Mouse (Mus musculus): Measurements from ENCODE around the gene Fblim1. TPM values are rescaled to one million over a fixed set of nuclear protein-coding genes. Genes with fewer than 3 reads are reported as not detected.

Fblim1 gene
- polyA plus RNA-seq, 1 experiment from 2014 or later, result 1.7 TPM

- Histone ChIP-seq H3K27ac (replicated peaks) (no peak overlapping the region), H3K4me1 (replicated peaks) (peaks cover 16% of the 10 kb centered on the region), H3K9ac (no peak overlapping the region), H3K9me3 (replicated peaks) (no peaks in the 10 kb centered on the region), H3K27me3 (peaks cover 62% of the 10 kb centered on the region), H3K4me3 (replicated peaks) (peak overlapping the region; percentile 41), H3K36me3 (replicated peaks) (no peaks in the 10 kb centered on the region), H3K4me2 (peak overlapping the region; percentile 64)
- no peak for ATAC-seq (ENCODE audit: insufficient read depth)
- WGBS (ENCODE audit: insufficient replicate concordance), result 3% methylated on average over 52 of the region's 57 CpGs
Measured at GRCm38 (mm10) chr4:141599251-141600141, 6.4 kb downstream of the Fblim1 start.

DNA sequence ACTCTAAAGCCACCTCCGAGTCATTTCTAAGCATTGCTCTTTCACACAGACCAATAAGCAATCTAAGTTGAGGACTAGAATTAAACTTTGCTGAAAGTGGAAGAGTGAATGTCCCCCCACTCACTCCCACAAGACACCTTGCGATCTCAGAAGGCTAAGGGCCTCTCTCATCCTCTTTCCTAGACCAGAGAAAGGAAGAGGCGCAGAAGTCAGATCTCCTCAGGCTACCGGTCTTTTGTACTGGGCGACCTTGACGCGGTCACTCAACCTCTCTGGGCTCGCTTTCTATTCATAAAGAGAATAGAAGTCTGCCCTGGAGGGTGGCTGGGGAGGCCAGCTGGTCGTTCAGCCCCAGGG lies 7.0 kb downstream of the Fblim1 start:
- H3K4me3 ChIP-seq (replicated peaks), result peak overlapping the region; percentile 41
- H3K27me3 ChIP-seq, result peaks cover 62% of the 10 kb centered on the region
- no peak for ATAC-seq (ENCODE audit: insufficient read depth)

DNA sequence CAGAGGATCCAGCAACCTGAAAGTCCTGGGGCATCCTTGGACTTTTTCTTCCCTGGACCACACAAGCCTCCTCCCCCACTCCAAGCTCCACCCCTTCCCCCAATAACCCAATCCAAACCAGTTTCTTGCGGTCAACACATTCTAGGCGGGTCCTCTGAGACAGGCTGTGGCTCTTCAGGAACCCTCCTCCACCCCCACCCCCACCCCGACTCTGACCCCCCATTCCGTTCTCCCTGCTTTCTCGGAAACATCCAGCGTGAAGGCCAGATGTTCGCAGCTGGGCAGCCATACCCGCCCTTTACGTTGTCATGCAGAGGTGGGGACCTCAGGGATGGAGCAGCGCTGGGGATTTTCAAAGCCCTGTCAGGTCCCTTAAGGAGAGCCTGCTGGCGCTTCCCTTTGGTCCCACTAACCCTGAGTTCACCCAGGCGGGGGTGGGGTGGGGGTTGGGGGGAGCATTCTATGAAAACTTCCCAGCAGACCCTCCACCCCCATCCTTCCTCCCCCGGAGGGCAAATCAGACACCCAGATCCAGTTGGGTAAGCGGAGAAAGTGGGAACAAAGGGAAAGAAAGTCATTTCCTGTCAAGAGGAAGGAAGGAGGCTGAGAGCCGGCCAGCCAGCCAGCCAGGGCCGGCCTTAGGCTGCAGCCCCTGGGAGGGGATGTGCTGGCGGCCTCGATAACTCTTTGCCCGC lies 7.5 kb downstream of the Fblim1 start:
- peak overlapping the region; percentile 41 for H3K4me3 ChIP-seq (replicated peaks)
- H3K27me3 ChIP-seq, result peaks cover 62% of the 10 kb centered on the region
- H3K27ac ChIP-seq (replicated peaks), result no peak overlapping the region
- H3K4me2 ChIP-seq, result peak overlapping the region; percentile 64
- 5% methylated on average over 19 of the region's 19 CpGs for WGBS (ENCODE audit: insufficient replicate concordance)
- no peaks in the 10 kb centered on the region for H3K9me3 ChIP-seq (replicated peaks)
- H3K9ac ChIP-seq, result no peak overlapping the region
- peaks cover 16% of the 10 kb centered on the region for H3K4me1 ChIP-seq (replicated peaks)
- ATAC-seq (ENCODE audit: insufficient read depth), result no peak
- H3K36me3 ChIP-seq (replicated peaks), result no peaks in the 10 kb centered on the region

More for the DNA sequence above, 7.0 kb downstream of the Fblim1 start:
- peaks cover 16% of the 10 kb centered on the region for H3K4me1 ChIP-seq (replicated peaks)
- no peaks in the 10 kb centered on the region for H3K9me3 ChIP-seq (replicated peaks)
- no peak overlapping the region for H3K9ac ChIP-seq
- no peak overlapping the region for H3K27ac ChIP-seq (replicated peaks)
- H3K4me2 ChIP-seq, result peak overlapping the region; percentile 64
- 2% methylated on average over 9 of the region's 9 CpGs for WGBS (ENCODE audit: insufficient replicate concordance)
- H3K36me3 ChIP-seq (replicated peaks), result no peaks in the 10 kb centered on the region

- Histone ChIP-seq H3K9ac (no peak overlapping the region), H3K36me3 (replicated peaks) (no peaks in the 10 kb centered on the region), H3K27ac (replicated peaks) (no peak overlapping the region), H3K9me3 (replicated peaks) (no peaks in the 10 kb centered on the region), H3K4me1 (replicated peaks) (peaks cover 16% of the 10 kb centered on the region), H3K27me3 (peaks cover 53% of the 10 kb centered on the region), H3K4me3 (replicated peaks) (no peak overlapping the region), H3K4me2 (no peak overlapping the region)
- ATAC-seq (ENCODE audit: insufficient read depth), result no peak
- WGBS (ENCODE audit: insufficient replicate concordance), result 60% methylated on average over 8 of the region's 8 CpGs
Measured at GRCm38 (mm10) chr4:141596700-141597328, 9.1 kb downstream of the Fblim1 start.

DNA sequence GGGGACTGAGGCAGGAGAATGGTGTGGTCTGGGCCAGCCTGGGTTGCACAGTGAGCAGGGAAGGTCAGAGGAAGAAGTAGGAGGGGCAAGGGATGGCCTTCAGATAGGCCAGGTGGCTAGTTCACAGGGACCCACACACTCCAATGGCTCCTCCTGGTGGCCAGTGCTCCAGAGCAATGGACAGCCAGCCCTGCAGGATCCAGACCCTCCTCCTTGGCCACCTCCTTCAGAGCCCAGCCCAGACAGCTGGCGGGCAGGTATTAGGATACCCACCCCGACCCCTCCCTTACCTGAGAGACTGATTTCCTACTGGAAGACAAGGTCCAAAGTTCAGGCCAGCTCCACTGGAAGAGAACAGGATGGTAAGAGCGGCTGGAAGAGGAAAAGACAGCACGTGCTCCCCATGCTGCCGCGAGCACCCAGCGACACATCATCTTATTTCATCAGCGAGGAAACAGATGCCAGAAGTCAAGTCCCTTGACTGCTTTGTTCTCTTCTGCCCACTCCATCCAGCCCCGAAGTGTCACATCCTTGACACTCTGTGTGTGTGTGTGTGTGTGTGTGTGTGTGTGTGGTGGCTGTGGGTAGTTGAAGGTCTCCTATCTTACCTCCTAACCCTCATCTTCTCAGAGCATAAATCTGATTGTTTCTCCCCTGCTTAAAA lies 10.2 kb downstream of the Fblim1 start:
- Histone ChIP-seq H3K4me1 (replicated peaks) (peaks cover 16% of the 10 kb centered on the region), H3K27me3 (peaks cover 42% of the 10 kb centered on the region), H3K9ac (no peak overlapping the region), H3K4me3 (replicated peaks) (no peak overlapping the region), H3K4me2 (no peak overlapping the region), H3K27ac (replicated peaks) (no peak overlapping the region), H3K9me3 (replicated peaks) (no peaks in the 10 kb centered on the region), H3K36me3 (replicated peaks) (no peaks in the 10 kb centered on the region)
- 64% methylated on average over 9 of the region's 9 CpGs for WGBS (ENCODE audit: insufficient replicate concordance)
- ATAC-seq (ENCODE audit: insufficient read depth), result no peak

DNA sequence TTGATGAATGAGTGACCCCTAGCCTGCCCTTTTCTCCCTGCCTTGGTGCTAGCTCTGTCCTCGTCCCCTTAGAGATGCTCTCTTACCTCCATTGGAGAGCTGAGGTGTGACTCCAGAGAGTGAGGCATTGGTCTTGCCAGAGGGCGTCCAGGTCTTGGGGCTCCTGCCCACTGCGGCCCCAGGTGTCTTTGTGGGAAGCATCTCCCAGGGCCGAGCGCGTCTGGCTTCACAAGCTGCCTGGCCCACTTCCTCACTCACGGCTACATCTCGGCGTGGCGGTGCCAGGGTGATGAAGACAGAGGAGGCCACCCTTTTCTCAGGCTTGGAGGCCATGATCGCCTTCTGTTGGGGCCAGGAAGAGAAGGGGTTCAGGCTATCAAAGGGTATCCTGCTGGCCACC lies 10.8 kb downstream of the Fblim1 start:
- Histone ChIP-seq H3K27me3 (peaks cover 36% of the 10 kb centered on the region), H3K9me3 (replicated peaks) (no peaks in the 10 kb centered on the region), H3K36me3 (replicated peaks) (no peaks in the 10 kb centered on the region), H3K4me2 (no peak overlapping the region), H3K4me1 (replicated peaks) (peaks cover 16% of the 10 kb centered on the region), H3K9ac (no peak overlapping the region), H3K4me3 (replicated peaks) (no peak overlapping the region), H3K27ac (replicated peaks) (no peak overlapping the region)
- ATAC-seq (ENCODE audit: insufficient read depth), result no peak
- WGBS (ENCODE audit: insufficient replicate concordance), result 76% methylated on average over 11 of the region's 11 CpGs

DNA sequence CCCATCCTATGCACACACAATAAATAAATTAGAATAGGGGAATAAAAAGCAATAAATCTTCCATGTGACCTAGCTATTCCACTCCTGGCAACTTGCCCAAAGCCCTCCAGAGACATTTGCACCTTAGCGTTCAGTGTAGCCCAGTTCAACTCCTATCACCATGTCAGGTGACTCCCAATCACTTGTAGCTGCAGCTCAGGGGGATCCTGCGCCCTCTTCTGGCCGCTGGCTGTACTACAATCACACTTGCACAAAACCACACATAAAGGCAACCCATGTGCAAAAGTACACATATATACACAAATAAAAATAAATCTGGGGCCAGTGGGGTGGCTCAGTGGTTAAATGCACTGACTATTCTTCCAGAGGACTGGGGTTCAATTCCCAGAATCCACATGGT lies 14.3 kb downstream of the Fblim1 start:
- H3K9me3 ChIP-seq (replicated peaks), result no peaks in the 10 kb centered on the region
- WGBS (ENCODE audit: insufficient replicate concordance), result 12% methylated on average over 3 of the region's 3 CpGs
- no peak overlapping the region for H3K27ac ChIP-seq (replicated peaks)
- H3K4me1 ChIP-seq (replicated peaks), result no peaks in the 10 kb centered on the region
- peaks cover under 1% of the 10 kb centered on the region; the same call in 1 of the 2 replicates for H3K27me3 ChIP-seq
- no peaks in the 10 kb centered on the region for H3K36me3 ChIP-seq (replicated peaks)
- H3K4me2 ChIP-seq, result no peak overlapping the region
- ATAC-seq (ENCODE audit: insufficient read depth), result no peak
- no peak overlapping the region for H3K4me3 ChIP-seq (replicated peaks)
- H3K9ac ChIP-seq, result no peak overlapping the region

GRCm38 (mm10) chr4:141583919-141584318 lies 22.0 kb downstream of the Fblim1 start:
- WGBS (ENCODE audit: insufficient replicate concordance), result 71% methylated on average over 8 of the region's 8 CpGs
- ATAC-seq (ENCODE audit: insufficient read depth), result no peak
- H3K4me3 ChIP-seq (replicated peaks), result no peak overlapping the region

GRCm38 (mm10) chr4:141581051-141581450 lies 24.8 kb downstream of the Fblim1 start:
- H3K4me2 ChIP-seq, result no peak overlapping the region
- no peak for ATAC-seq (ENCODE audit: insufficient read depth)
- H3K9me3 ChIP-seq (replicated peaks), result no peaks in the 10 kb centered on the region
- H3K4me3 ChIP-seq (replicated peaks), result no peak overlapping the region
- no peaks in the 10 kb centered on the region for H3K36me3 ChIP-seq (replicated peaks)
- WGBS (ENCODE audit: insufficient replicate concordance), result 82% methylated on average over 13 of the region's 13 CpGs
- peaks cover 9% of the 10 kb centered on the region for H3K4me1 ChIP-seq (replicated peaks)
- no peak overlapping the region for H3K9ac ChIP-seq
- no peak overlapping the region for H3K27ac ChIP-seq (replicated peaks)
- no peaks in the 10 kb centered on the region for H3K27me3 ChIP-seq

More at GRCm38 (mm10) chr4:141583919-141584318, 22.0 kb downstream of the Fblim1 start:
- peaks cover 2% of the 10 kb centered on the region; the same call in 1 of the 2 replicates for H3K4me1 ChIP-seq (replicated peaks)
- no peak overlapping the region for H3K9ac ChIP-seq
- H3K36me3 ChIP-seq (replicated peaks), result no peaks in the 10 kb centered on the region
- H3K4me2 ChIP-seq, result no peak overlapping the region
- H3K9me3 ChIP-seq (replicated peaks), result no peaks in the 10 kb centered on the region
- H3K27me3 ChIP-seq, result no peaks in the 10 kb centered on the region
- no peak overlapping the region for H3K27ac ChIP-seq (replicated peaks)

DNA sequence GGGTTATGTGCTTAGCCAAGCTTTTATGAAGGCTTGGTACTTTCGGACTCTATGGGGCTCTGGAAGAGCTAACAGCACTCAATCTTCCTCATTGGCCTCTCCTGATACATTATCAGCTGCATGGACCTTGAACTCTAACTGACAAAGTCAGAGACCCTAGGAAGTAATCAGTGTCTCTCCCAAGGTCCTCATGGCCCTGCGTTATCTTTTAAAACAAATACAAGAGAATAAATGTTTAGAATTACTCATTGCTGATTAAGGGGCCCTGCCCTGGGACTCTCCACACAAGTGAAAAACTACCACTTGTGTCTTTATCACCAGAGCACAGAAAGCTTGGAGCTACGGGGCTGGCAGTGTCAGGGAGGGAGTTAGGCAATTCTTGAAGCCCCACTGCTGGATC lies 27.1 kb downstream of the Fblim1 start:
- H3K9me3 ChIP-seq (replicated peaks), result no peaks in the 10 kb centered on the region
- no peak overlapping the region for H3K9ac ChIP-seq
- H3K36me3 ChIP-seq (replicated peaks), result no peaks in the 10 kb centered on the region

More for the DNA sequence above, 27.1 kb downstream of the Fblim1 start:
- whole genome bisulfite sequencing (ENCODE audit: insufficient replicate concordance), result 8% methylated on average over 3 of the region's 3 CpGs
- H3K27ac ChIP-seq (replicated peaks), result no peak overlapping the region
- no peak overlapping the region for H3K4me3 ChIP-seq (replicated peaks)
- H3K27me3 ChIP-seq, result no peaks in the 10 kb centered on the region
- peak; percentile 67 for ATAC-seq (ENCODE audit: insufficient read depth)
- H3K4me1 ChIP-seq (replicated peaks), result peaks cover 13% of the 10 kb centered on the region
- no peak overlapping the region for H3K4me2 ChIP-seq

All from liver, embryonic 15.5 days (tissue).